Mouse (Mus musculus): ENCODE measurements around the gene Rnf38. TPM values are rescaled to one million over a fixed set of nuclear protein-coding genes. Genes with fewer than 3 reads are reported as not detected.

The Rnf38 gene
- total RNA-seq, 4 experiments from 2014 or later = 23.2 to 31.2 (median 26.0) TPM

Small RNA genes lying within 50 kb of the gene (microRNA-seq; reads per million reads assigned to microRNA genes)
- gene Mir5106 = not detected

Other genes starting within 250 kb of the Rnf38 start
- gene Clta, start 229.3 kb downstream of the Rnf38 start, total RNA-seq (2022) = 10 to 100 TPM; 67.0 to 78.6 (median 70.5) TPM
- gene Gne, start 149.6 kb downstream of the Rnf38 start, total RNA-seq (2022) = 10 to 100 TPM; 27.6 to 37.9 (median 30.9) TPM
- gene Melk, start 67.1 kb upstream of the Rnf38 start, total RNA-seq (2022) = under 1 TPM in 3 of 4 experiments, not detected in 1; 0.22 to 0.32 (median 0.25) TPM